ENCODE assay signal across 9 mouse cellular contexts in genomic region chr7:80199851-80200587, GRCm38 (mm10). TPM values are rescaled to one million over a fixed set of nuclear protein-coding genes. Genes with fewer than 3 reads are reported as not detected.
DNase-seq lines count a peak whose midpoint lies in the region; ATAC-seq and TF ChIP-seq lines count a peak whose summit lies in the region.
"Had no signal": no experiment of that assay in that cellular context is flagged by ENCODE, and none has a peak within 500 bp of the region (broad histone marks: within the 10 kb centered on the region; RNA-seq: fewer than 3 reads in every experiment).

No protein-coding gene starts in this region.

- no peak for DNase-seq in kidney, postnatal 0 days (ENCODE audit: low spot score)
- no peak for DNase-seq in kidney, postnatal 14 days
- DNase-seq in frontal cortex, postnatal 14 days (ENCODE audit: low spot score in 2 of 2): no peak
- no peak for DNase-seq in left cerebral cortex, adult 8-10 months (ENCODE audit: low spot score in 2 of 2)
- no peak for DNase-seq in cerebellum, postnatal 25 days

- no peaks in the 10 kb centered on the region for H3K9me3 ChIP-seq in kidney, postnatal 0 days (replicated peaks; ENCODE audit: low read length)
- no peaks in the 10 kb centered on the region for H3K9me3 ChIP-seq in embryonic facial prominence, embryonic 13.5 days
- no peaks in the 10 kb centered on the region for H3K9me3 ChIP-seq in intestine, postnatal 0 days (ENCODE audit: control insufficient read depth)
- H3K9me3 ChIP-seq in neural tube, embryonic 13.5 days: no peaks in the 10 kb centered on the region

- peaks cover 31% of the 10 kb centered on the region; the same call in 1 of the 2 replicates for H3K4me1 ChIP-seq in kidney, postnatal 0 days (replicated peaks; ENCODE audit: insufficient read depth, low read length)
- peaks cover 69% of the 10 kb centered on the region for H3K4me1 ChIP-seq in embryonic facial prominence, embryonic 13.5 days
- H3K4me1 ChIP-seq in intestine, postnatal 0 days (replicated peaks; ENCODE audit: control insufficient read depth, insufficient read depth, low read length): peaks cover 12% of the 10 kb centered on the region; the same call in 1 of the 2 replicates
- peaks cover 73% of the 10 kb centered on the region for H3K4me1 ChIP-seq in neural tube, embryonic 13.5 days (replicated peaks)

- H3K9ac ChIP-seq in kidney, postnatal 0 days (ENCODE audit: low read depth, low read length): no peak overlapping the region
- peak overlapping the region; percentile 89; the same call in 1 of the 2 replicates for H3K9ac ChIP-seq in embryonic facial prominence, embryonic 13.5 days
- 0 out of 2 replicates have a peak overlapping the region, but pooled peaks have one; percentile 81 for H3K9ac ChIP-seq in intestine, postnatal 0 days (ENCODE audit: low read depth, low read length)
- no peak overlapping the region for H3K9ac ChIP-seq in neural tube, embryonic 13.5 days

- no peaks in the 10 kb centered on the region for H3K27me3 ChIP-seq in kidney, postnatal 0 days (ENCODE audit: insufficient read depth, low read length)
- H3K27me3 ChIP-seq in embryonic facial prominence, embryonic 13.5 days: no peaks in the 10 kb centered on the region
- H3K27me3 ChIP-seq in intestine, postnatal 0 days (replicated peaks; ENCODE audit: control insufficient read depth, insufficient read depth, low read length): no peaks in the 10 kb centered on the region
- H3K27me3 ChIP-seq in neural tube, embryonic 13.5 days: no peaks in the 10 kb centered on the region
- H3K27me3 ChIP-seq: Patski had no signal

- 56% methylated on average over 11 of the region's 11 CpGs for WGBS in kidney, postnatal 0 days
- 64% methylated on average over 11 of the region's 11 CpGs for WGBS in embryonic facial prominence, embryonic 13.5 days
- 72% methylated on average over 11 of the region's 11 CpGs for WGBS in intestine, postnatal 0 days
- WGBS in neural tube, embryonic 13.5 days: 64% methylated on average over 11 of the region's 11 CpGs

- no peak overlapping the region for H3K27ac ChIP-seq in kidney, postnatal 0 days
- no peak overlapping the region for H3K27ac ChIP-seq in embryonic facial prominence, embryonic 13.5 days
- peak overlapping the region; percentile 8; the same call in 1 of the 2 replicates for H3K27ac ChIP-seq in intestine, postnatal 0 days (ENCODE audit: low read depth, low read length)
- no peak overlapping the region for H3K27ac ChIP-seq in neural tube, embryonic 13.5 days (replicated peaks)

- TF ChIP-seq CTCF in kidney, postnatal 0 days (IDR thresholded peaks at IDR 0.05; ENCODE audit: low read depth): no peak
- TF ChIP-seq CTCF in intestine, postnatal 0 days (IDR thresholded peaks at IDR 0.05; ENCODE audit: low read depth): no peak

- H3K4me3 ChIP-seq in kidney, postnatal 0 days (replicated peaks; ENCODE audit: low read depth, low read length): no peak overlapping the region
- peak overlapping the region; percentile 78 for H3K4me3 ChIP-seq in embryonic facial prominence, embryonic 13.5 days
- H3K4me3 ChIP-seq in intestine, postnatal 0 days (ENCODE audit: low read depth, low read length): peak overlapping the region; percentile 79; the same call in 1 of the 2 replicates
- peak overlapping the region; percentile 78 for H3K4me3 ChIP-seq in neural tube, embryonic 13.5 days

- H3K4me2 ChIP-seq in kidney, postnatal 0 days (ENCODE audit: low read length): peak overlapping the region; percentile 83
- H3K4me2 ChIP-seq in embryonic facial prominence, embryonic 13.5 days: peak overlapping the region; percentile 70
- H3K4me2 ChIP-seq in intestine, postnatal 0 days (replicated peaks; ENCODE audit: low read depth): peak overlapping the region; percentile 74
- H3K4me2 ChIP-seq in neural tube, embryonic 13.5 days: peak overlapping the region; percentile 87

- ATAC-seq in kidney, postnatal 0 days (replicated peaks; ENCODE audit: low FRiP score, low read depth): no peak
- ATAC-seq in embryonic facial prominence, embryonic 13.5 days (ENCODE audit: insufficient number of reproducible peaks, insufficient read depth, low FRiP score, low TSS enrichment, low read depth): no peak
- no peak for ATAC-seq in intestine, postnatal 0 days
- ATAC-seq in neural tube, embryonic 13.5 days (ENCODE audit: low read depth): no peak
- ATAC-seq: Patski had no signal

- no peaks in the 10 kb centered on the region for H3K36me3 ChIP-seq in kidney, postnatal 0 days (ENCODE audit: insufficient read depth, low read length)
- peaks cover 18% of the 10 kb centered on the region for H3K36me3 ChIP-seq in embryonic facial prominence, embryonic 13.5 days
- H3K36me3 ChIP-seq in intestine, postnatal 0 days (ENCODE audit: control insufficient read depth, insufficient read depth): peaks cover 17% of the 10 kb centered on the region; the same call in 1 of the 2 replicates
- H3K36me3 ChIP-seq in neural tube, embryonic 13.5 days: 0 out of 2 replicates have a peak, but pooled peaks cover 5% of the 10 kb centered on the region

RNA-seq across cellular contexts. Expression of gene Sema4b, which starts 13.4 kb away (rescaled TPM):
- 20.7 and 21.2 TPM in 2 replicates for polyA plus RNA-seq in kidney, postnatal 0 days (2015; fragmentation: Nextera tagmentation; extraction: Ambion mirVana)
- polyA plus RNA-seq in embryonic facial prominence, embryonic 13.5 days (2015; fragmentation: Nextera tagmentation; extraction: Ambion mirVana): 18.6 and 19.8 TPM in 2 replicates
- polyA plus RNA-seq in intestine, postnatal 0 days (2015; fragmentation: Nextera tagmentation; extraction: Ambion mirVana): 23.1 and 25.1 TPM in 2 replicates
- 22.1 and 23.2 TPM in 2 replicates for polyA plus RNA-seq in neural tube, embryonic 13.5 days (2015; fragmentation: Nextera tagmentation; extraction: Ambion mirVana)
- 10 to 100 TPM; 18.6 to 22.7 (median 20.6) TPM for total RNA-seq in left cerebral cortex, adult 8-10 months (2022)

RNA-seq across cellular contexts. Expression of gene Cib1, which starts 32.6 kb away (rescaled TPM):
- 165 and 188 TPM in 2 replicates for polyA plus RNA-seq in kidney, postnatal 0 days (2015; fragmentation: Nextera tagmentation; extraction: Ambion mirVana)
- 69.9 and 71.1 TPM in 2 replicates for polyA plus RNA-seq in embryonic facial prominence, embryonic 13.5 days (2015; fragmentation: Nextera tagmentation; extraction: Ambion mirVana)
- polyA plus RNA-seq in intestine, postnatal 0 days (2015; fragmentation: Nextera tagmentation; extraction: Ambion mirVana): 526 and 531 TPM in 2 replicates
- 31.0 and 34.6 TPM in 2 replicates for polyA plus RNA-seq in neural tube, embryonic 13.5 days (2015; fragmentation: Nextera tagmentation; extraction: Ambion mirVana)
- total RNA-seq in left cerebral cortex, adult 8-10 months (2022): 10 to 100 TPM; 19.7 to 26.3 (median 25.2) TPM

RNA-seq across cellular contexts. Expression of gene Gdpgp1, which starts 32.6 kb away (rescaled TPM):
- polyA plus RNA-seq in kidney, postnatal 0 days (2015; fragmentation: Nextera tagmentation; extraction: Ambion mirVana): 2.1 and 2.9 TPM in 2 replicates
- polyA plus RNA-seq in embryonic facial prominence, embryonic 13.5 days (2015; fragmentation: Nextera tagmentation; extraction: Ambion mirVana): 3.8 TPM in 2 replicates
- polyA plus RNA-seq in intestine, postnatal 0 days (2015; fragmentation: Nextera tagmentation; extraction: Ambion mirVana): 6.5 and 7.4 TPM in 2 replicates
- polyA plus RNA-seq in neural tube, embryonic 13.5 days (2015; fragmentation: Nextera tagmentation; extraction: Ambion mirVana): 4.5 TPM in 2 replicates
- total RNA-seq in left cerebral cortex, adult 8-10 months (2022): 1 to 10 TPM; 5.9 to 6.8 (median 6.6) TPM

RNA-seq across cellular contexts. Expression of gene Ttll13, which starts 46.2 kb away (rescaled TPM):
- polyA plus RNA-seq in kidney, postnatal 0 days (2015; fragmentation: Nextera tagmentation; extraction: Ambion mirVana): 1.0 and 1.1 TPM in 2 replicates
- 0.90 and 2.3 TPM in 2 replicates for polyA plus RNA-seq in embryonic facial prominence, embryonic 13.5 days (2015; fragmentation: Nextera tagmentation; extraction: Ambion mirVana)
- polyA plus RNA-seq in intestine, postnatal 0 days (2015; fragmentation: Nextera tagmentation; extraction: Ambion mirVana): 0.77 and 1.3 TPM in 2 replicates
- polyA plus RNA-seq in neural tube, embryonic 13.5 days (2015; fragmentation: Nextera tagmentation; extraction: Ambion mirVana): 1.6 and 2.8 TPM in 2 replicates
- total RNA-seq in left cerebral cortex, adult 8-10 months (2022): 1 to 10 TPM; 1.5 to 2.7 (median 2.1) TPM

Comparison
In these comparisons a context has a peak if more than half of its experiments do, and no peak if none do; other contexts are left out.
1. H3K9ac ChIP-seq: peak in embryonic facial prominence, embryonic 13.5 days (single experiment) and intestine, postnatal 0 days (single experiment); none in kidney, postnatal 0 days (single experiment) and neural tube, embryonic 13.5 days (single experiment).
2. Peak in every context shown above with its lines, with median percentiles within 50 percentile points of each other: H3K4me2 ChIP-seq.